Mouse (Mus musculus) NIH3T3 (cell line): ENCODE data around the gene Bglap2.

Source experiments
- DNase-seq: peaks from one replicate; pipeline ENCODE4 v3.0.0-alpha.2; 2012; ENCODE audit warnings: low read depth

Bglap2 gene

GRCm38 (mm10) chr3:88338316-88338715, 40.2 kb downstream of the Bglap2 start:
- no peak for DNase-seq

GRCm38 (mm10) chr3:88337367-88338020, 41.0 kb downstream of the Bglap2 start:
- peak; percentile 54 for DNase-seq

DNA sequence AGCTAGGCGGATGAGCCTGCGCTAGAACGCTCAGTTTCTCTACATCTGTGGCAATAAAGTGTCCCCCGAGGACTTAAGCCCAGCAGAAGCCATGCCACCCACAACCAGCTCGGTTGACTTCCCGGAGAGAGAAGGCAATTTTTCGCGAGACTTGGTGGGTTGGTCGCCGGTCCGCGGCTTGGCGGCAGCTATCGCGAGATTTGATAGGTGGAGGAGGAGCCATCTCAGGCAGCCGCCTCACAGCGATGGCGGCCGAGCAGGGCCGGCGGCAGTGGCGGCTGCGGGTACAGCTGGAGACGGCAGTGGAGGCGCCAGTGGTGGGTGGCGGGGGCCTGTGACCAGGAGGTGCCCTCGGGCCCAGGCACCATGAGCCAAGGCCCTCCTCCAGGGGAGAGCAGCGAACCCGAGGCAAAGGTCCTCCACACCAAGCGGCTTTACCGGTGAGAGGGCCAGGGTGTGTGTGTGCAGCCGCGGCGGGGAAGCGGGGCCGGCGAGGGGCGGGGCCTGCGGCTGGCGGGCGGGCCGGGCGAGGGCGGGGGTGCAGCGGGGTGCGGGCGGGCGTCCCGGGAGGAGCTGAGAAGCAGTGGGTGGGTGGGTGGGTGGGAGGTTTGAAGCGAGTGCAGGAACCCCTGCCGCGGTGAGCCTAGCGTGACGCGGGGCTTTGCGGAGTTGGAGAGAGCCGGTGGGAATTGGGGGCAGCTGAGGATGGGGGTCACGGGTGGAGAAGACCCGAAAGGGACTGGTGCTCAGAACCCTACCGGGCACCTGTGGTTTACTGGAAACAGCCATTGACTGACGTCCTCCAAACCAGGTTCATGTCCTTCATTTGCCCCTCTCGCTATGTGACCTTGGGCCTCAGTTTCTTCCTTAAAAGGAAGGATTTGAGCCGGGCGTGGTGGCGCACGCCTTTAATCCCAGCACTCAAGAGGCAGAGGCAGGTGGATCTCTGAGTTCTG, 42.2 kb downstream of the Bglap2 start, which contains the start of the genes Tmem79 and Smg5:
Gene Tmem79, minus strand, starts transcription at position 91 of the 956 bp plus-strand sequence.
Gene Smg5, plus strand, starts transcription at position 203 of the 956 bp plus-strand sequence.
- DNase-seq: peak; percentile 98

DNA sequence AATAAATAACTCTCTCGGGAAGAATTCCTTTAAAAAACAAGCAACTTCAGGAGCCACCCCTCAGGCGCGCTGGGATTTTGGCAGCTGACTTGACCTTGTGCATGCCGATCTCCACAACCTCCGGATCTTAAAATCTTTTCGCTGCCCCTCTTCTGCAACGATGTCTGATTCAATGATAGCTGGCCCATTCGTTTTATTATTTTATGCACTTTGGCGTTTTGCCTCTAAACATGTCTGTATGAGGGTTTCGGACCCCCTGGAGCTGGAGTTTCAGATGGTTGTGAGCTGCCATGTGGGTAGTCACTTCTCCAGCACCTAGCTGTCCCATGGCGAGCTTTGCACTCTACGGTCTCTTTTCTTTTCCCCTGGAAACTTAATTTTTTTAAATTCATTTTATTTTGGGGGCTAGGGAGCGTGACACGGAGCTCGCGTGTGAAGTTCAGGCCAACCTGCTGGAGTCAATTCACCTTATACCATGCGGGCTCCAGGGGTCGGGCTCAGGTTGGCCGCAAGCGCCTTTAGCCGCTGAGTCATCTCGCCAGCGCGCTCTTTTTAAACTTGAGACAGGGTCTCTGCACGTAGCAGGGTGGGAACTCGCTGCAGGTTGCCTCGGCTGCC, 43.0 kb downstream of the Bglap2 start:
- DNase-seq: peak; percentile 56

DNA sequence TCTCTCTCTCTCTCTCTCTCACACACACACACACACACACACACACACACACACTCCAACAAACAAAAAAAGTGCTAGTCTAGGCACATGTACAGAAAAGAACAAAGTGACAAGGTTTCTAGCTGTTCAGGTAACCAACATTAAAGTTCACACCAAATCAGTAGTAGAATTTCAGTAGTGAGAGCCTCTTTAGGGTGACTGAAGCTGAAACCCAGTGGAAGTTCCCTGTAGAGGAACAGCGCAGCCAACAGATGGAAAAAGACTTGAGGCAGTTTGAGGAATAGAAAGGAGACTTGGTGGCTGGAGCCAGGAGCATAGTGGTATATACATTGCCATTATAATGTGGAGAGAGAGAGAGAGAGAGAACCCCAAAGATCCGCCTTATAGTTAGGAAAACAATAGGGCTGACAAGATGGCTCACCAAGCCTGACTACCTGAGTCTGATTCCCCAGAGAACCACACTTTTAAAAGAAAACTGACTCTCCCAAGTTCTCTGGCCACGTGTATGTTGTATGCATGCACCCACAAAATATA, 43.5 kb downstream of the Bglap2 start:
- DNase-seq: peak; percentile 46

GRCm38 (mm10) chr3:88334029-88334658, 44.4 kb downstream of the Bglap2 start:
- DNase-seq: no peak

DNA sequence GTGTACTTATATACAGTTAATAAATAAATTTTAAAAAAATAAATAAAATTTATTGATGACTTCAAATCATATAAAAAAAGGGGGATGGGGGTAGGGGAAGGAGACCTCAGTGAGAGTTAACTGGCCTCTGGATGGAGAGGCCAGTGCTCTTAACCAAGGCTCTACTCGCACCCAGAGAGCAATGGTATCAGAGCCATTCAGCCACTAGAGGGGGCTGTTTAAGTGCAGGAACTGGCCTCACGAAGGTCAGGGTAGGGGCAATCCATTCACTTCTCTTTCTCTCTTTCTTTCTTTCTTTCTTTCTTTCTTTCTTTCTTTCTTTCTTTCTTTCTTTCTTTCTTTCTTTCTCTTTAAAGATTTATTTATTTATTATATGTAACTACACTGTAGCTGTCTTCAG, 47.2 kb downstream of the Bglap2 start:
- DNase-seq: peak; percentile 68

- no peak for DNase-seq
Observed at GRCm38 (mm10) chr3:88328956-88329355, 49.5 kb downstream of the Bglap2 start.
